Mouse (Mus musculus): ENCODE results near the gene Efcab5. TPM values are rescaled to one million over a fixed set of nuclear protein-coding genes. Genes with fewer than 3 reads are reported as not detected.

Gene Efcab5
- polyA plus RNA-seq, 1 experiment from 2014 or later: 0.18 TPM

DNA sequence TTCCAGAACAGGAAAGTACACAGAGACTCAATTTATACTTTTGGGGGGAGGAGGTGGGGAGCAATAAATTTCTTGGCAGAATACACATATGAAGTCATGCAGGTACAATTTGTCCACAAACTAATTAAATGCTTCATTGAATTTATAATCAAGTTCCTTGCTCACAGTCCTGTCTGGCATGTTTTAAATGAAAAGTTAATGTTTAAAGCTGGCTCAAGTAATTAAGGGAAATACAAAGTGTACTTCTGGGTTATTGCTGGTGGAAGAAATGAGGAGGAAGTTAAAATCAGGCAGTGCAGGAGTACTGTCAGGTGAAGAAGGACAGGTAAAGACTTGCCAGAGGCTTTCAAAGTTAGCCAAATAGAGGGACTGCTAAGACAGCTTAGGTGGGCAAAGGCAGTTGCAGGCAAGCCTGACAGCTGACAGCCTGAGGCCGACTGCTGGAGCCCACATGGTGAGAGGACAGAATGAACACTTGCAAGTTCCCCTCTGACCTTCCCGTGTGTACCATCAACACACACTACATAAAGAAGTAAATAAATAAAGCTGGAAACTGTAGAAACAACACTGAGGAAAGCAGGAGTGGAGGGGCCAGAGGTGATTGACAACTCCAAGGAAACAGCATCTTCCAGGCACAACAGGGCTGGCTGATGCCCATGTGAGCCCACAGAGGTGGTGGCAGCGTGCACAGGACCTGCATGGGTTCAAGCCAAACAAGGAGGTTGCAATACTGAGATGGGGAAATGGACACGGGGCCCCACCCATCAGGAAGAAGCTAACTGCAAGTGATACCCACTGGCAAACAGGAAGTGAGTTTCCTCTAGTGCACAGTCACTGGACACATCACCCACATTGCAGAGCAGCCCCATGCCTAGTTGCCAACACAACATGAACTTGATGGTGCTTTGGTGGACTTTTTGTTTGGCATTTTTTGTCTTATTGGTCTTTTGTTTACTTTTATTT is 7.7 kb upstream of the Efcab5 start:
- ATAC-seq (replicated peaks; ENCODE audit: low FRiP score): no peak
- 38% methylated on average over 4 of the region's 4 CpGs for WGBS
- no peaks in the 10 kb centered on the region for H3K27me3 ChIP-seq
- no peak overlapping the region for H3K9ac ChIP-seq
- H3K27ac ChIP-seq: peak overlapping the region; percentile 89
- H3K4me1 ChIP-seq: peaks cover 31% of the 10 kb centered on the region
- H3K4me2 ChIP-seq: 0 out of 2 replicates have a peak overlapping the region, but pooled peaks have one; percentile 23
- H3K4me3 ChIP-seq (replicated peaks): no peak overlapping the region
- H3K36me3 ChIP-seq: no peaks in the 10 kb centered on the region
- no peaks in the 10 kb centered on the region for H3K9me3 ChIP-seq (replicated peaks)

DNA sequence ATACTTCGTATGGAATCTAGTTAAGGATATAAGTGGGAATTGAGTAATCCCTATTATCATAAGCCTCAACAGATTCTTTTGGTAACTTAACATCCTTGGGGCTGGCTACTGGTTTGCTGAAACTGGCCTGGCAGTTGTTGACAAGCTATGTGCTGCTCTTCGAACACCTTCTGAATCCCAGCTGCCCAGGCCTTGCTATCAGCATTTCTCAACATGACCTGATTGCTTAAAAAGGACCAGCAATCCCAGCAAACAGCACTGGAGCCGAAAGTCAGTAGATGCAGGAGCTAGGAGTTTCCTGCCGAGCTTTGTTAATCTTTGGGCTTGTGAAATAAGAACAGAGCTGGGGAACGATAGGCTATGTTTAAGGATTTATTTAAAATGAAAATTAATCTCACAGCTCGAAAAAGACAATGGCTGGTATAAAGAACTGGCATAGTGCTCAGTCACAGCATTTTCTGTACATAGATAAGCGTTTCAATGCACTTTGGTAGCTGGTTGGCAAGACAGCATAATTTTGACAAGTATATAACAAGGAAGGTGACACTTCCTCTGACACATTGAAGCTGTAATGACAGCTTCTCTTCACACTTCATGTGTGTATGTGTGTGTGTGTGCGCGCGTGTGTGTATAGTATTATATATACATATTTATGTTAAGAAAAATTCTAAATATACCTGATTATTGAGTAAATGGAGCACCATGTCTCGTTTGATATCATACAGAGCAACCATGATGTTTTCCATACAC is 6.8 kb upstream of the Efcab5 start:
- H3K4me2 ChIP-seq: no peak overlapping the region
- 79% methylated on average over 11 of the region's 11 CpGs for WGBS
- H3K9ac ChIP-seq: no peak overlapping the region
- H3K4me3 ChIP-seq (replicated peaks): no peak overlapping the region
- peaks cover 31% of the 10 kb centered on the region for H3K4me1 ChIP-seq
- H3K36me3 ChIP-seq: no peaks in the 10 kb centered on the region
- no peaks in the 10 kb centered on the region for H3K27me3 ChIP-seq
- H3K9me3 ChIP-seq (replicated peaks): no peaks in the 10 kb centered on the region
- ATAC-seq (replicated peaks; ENCODE audit: low FRiP score): no peak
- peak overlapping the region; percentile 54 for H3K27ac ChIP-seq

DNA sequence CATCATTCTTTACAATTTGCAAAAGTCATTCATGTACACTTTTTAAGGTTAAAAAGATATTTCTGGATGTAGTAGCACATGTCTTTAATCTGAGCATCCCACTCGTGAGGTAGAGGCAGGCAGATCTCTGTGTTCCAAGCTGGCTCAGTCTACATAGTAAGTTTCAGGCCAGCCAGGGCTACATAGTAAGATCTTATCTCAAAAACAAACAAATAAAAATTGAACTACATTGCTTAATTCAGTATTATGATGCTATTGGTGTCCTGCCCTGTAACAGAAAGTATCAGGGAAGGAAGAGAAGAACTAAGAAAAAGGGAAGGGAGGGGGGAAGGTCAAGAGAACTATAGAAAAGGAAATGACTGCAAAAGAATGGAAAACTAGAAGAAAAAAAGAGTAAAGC is 6.0 kb upstream of the Efcab5 start:
- no peak overlapping the region for H3K4me2 ChIP-seq
- no peak overlapping the region for H3K4me3 ChIP-seq (replicated peaks)
- no peak for ATAC-seq (replicated peaks; ENCODE audit: low FRiP score)
- H3K9me3 ChIP-seq (replicated peaks): no peaks in the 10 kb centered on the region
- peak overlapping the region; percentile 54; the same call in 1 of the 2 replicates for H3K27ac ChIP-seq
- no peaks in the 10 kb centered on the region for H3K36me3 ChIP-seq
- H3K27me3 ChIP-seq: no peaks in the 10 kb centered on the region
- peaks cover 31% of the 10 kb centered on the region for H3K4me1 ChIP-seq
- H3K9ac ChIP-seq: no peak overlapping the region
- 62% methylated on average over 1 of the region's 1 CpGs for WGBS

DNA sequence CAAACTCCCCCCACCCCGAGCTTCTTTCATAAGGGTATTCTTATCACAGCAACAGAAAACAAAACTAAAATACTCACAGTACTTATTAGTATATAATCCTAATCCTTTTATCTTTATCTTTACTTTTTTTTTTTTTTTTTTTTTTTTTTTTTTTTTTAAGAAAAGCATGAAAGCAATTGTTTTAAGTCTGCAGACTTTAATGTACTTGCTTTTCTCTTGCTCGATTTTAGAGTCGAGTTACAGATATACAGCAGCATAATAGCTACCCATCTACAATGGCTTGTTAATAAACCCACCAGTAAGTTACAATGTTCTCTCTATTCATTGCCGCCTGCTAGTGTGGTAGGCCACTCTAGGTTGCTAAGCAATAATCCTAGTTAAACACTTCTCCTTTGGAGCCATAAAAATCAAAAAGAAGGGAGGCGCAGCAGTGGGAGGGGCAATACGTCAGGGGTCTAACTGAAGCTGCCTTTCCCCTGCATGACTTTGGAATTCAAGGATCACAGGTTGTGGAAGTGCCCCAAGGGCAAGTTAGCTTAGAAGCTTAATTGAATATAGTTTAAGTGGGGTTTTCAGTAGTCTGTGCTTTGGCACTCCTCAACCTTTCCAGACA is 5.3 kb upstream of the Efcab5 start:
- no peak overlapping the region for H3K4me2 ChIP-seq
- no peaks in the 10 kb centered on the region for H3K36me3 ChIP-seq
- peak overlapping the region; percentile 48 for H3K27ac ChIP-seq
- no peaks in the 10 kb centered on the region for H3K27me3 ChIP-seq
- no peak overlapping the region for H3K9ac ChIP-seq
- H3K4me1 ChIP-seq: peaks cover 31% of the 10 kb centered on the region
- ATAC-seq (replicated peaks; ENCODE audit: low FRiP score): peak; percentile 75; the same call in 1 of the 2 replicates
- H3K4me3 ChIP-seq (replicated peaks): no peak overlapping the region
- 36% methylated on average over 6 of the region's 6 CpGs for WGBS
- no peaks in the 10 kb centered on the region for H3K9me3 ChIP-seq (replicated peaks)

DNA sequence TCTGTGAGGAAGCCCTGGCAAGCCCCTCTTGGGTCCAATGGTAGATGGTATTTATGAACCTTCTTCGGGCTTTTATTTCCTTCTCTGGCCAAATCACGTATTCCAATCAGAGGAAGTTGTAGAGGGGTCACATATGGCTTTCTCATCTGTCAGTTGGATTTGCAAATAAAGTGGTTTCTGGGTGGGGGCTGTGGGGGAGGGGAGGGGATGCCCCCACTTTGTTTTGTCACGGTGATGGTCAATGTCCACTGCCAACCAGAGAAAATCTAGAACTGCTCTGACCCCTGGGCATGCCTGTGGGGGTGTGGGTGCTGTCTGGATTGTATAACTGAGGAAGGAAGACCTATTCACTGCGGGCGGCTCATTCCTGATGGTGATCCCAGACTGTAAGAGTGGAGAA is 4.6 kb upstream of the Efcab5 start:
- Histone ChIP-seq H3K4me3 (replicated peaks) (no peak overlapping the region), H3K4me2 (no peak overlapping the region), H3K9me3 (replicated peaks) (no peaks in the 10 kb centered on the region), H3K9ac (no peak overlapping the region), H3K27ac (peak overlapping the region; percentile 45; the same call in 1 of the 2 replicates), H3K36me3 (no peaks in the 10 kb centered on the region), H3K27me3 (no peaks in the 10 kb centered on the region), H3K4me1 (peaks cover 31% of the 10 kb centered on the region)
- no peak for ATAC-seq (replicated peaks; ENCODE audit: low FRiP score)
- 64% methylated on average over 5 of the region's 5 CpGs for WGBS

DNA sequence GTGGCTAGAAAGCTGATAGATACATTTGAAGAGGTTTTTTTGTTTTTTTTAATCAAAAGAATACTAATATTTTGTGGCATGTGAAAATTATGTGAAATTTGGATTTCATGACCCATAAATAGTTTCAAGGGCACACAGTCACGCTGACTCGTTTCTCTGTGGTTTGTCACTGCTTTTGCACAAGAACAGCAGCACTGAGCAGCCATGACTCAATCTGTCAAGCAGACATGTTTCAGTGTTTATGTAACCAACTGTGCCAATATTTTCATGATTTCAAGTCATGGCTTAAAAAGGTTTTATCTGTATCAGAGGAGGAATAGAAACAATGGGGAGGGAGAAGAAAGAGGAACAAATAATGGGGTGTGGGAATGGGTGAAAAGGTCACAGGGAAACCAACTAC is 3.8 kb downstream of the Efcab5 start:
- Histone ChIP-seq H3K4me3 (replicated peaks) (no peak overlapping the region), H3K36me3 (no peaks in the 10 kb centered on the region), H3K27ac (no peak overlapping the region), H3K9ac (no peak overlapping the region), H3K4me2 (no peak overlapping the region), H3K4me1 (no peaks in the 10 kb centered on the region), H3K27me3 (no peaks in the 10 kb centered on the region), H3K9me3 (replicated peaks) (no peaks in the 10 kb centered on the region)
- 51% methylated on average over 2 of the region's 2 CpGs for WGBS
- no peak for ATAC-seq (replicated peaks; ENCODE audit: low FRiP score)

DNA sequence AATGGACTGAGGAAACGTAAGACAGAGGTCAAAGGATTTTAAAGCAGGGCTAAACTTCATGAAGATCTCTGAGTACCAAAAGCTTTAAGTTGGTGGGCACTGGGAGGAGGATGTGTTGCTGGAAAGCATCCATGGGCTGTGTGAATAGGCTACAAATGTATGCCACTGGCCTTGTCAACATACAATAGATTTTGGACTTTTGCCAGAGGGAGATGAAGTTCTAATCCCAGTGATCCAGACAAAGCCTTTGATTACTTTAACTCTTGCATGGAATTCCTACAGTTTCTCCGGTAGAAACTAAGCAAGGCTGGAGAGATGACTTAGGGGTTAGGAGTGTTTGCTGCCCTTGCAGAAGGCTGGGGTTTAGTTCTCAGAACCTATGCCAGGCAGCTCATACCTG is 6.2 kb downstream of the Efcab5 start:
- no peaks in the 10 kb centered on the region for H3K9me3 ChIP-seq (replicated peaks)
- H3K27ac ChIP-seq: no peak overlapping the region
- no peaks in the 10 kb centered on the region for H3K27me3 ChIP-seq
- no peak for ATAC-seq (replicated peaks; ENCODE audit: low FRiP score)
- H3K4me1 ChIP-seq: no peaks in the 10 kb centered on the region
- WGBS: 52% methylated on average over 2 of the region's 2 CpGs
- no peaks in the 10 kb centered on the region for H3K36me3 ChIP-seq
- no peak overlapping the region for H3K4me2 ChIP-seq
- no peak overlapping the region for H3K4me3 ChIP-seq (replicated peaks)
- H3K9ac ChIP-seq: no peak overlapping the region

DNA sequence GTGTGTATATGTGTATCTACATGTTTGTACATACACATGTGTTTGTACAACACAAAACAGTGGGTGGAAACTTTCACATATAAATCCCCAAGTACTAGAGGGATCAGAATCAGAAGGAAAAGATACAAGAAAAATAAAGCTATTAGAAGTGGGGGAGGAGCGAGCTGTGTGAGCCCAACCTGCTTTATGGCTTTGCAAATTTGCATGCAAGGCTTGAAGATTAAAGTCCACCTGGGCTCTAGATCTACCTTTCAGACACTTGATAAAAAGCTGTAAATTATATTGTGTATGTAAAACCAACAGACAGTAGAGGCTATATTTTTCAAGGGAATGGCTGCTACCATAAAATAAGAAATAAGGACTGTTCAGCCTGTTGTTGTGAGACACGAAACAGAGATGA is 6.7 kb downstream of the Efcab5 start:
- no peaks in the 10 kb centered on the region for H3K4me1 ChIP-seq
- no peak overlapping the region for H3K4me2 ChIP-seq
- ATAC-seq (replicated peaks; ENCODE audit: low FRiP score): no peak
- no peak overlapping the region for H3K4me3 ChIP-seq (replicated peaks)
- H3K27ac ChIP-seq: no peak overlapping the region
- no peaks in the 10 kb centered on the region for H3K27me3 ChIP-seq
- no peak overlapping the region for H3K9ac ChIP-seq
- H3K36me3 ChIP-seq: no peaks in the 10 kb centered on the region
- 57% methylated on average over 2 of the region's 2 CpGs for WGBS
- H3K9me3 ChIP-seq (replicated peaks): no peaks in the 10 kb centered on the region

DNA sequence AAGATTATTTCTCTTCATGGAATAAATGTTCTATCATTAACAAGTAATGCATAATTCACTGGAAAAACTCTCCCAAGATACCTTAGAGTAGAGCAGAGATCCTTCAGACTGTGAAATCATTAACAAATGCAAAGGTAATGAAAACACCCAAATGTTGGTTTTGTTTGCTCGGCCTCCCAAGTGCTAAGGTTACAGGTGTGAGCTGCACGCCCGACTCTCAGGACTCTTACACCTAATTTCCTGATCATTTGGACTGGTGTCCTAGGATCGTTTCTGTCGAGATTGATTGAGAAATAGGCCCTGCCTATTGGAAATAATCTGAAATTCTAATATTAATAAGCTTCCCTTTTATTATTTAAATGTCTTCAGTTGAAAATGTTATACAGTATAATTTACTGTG is 7.2 kb downstream of the Efcab5 start:
- no peak overlapping the region for H3K9ac ChIP-seq
- no peak overlapping the region for H3K27ac ChIP-seq
- no peaks in the 10 kb centered on the region for H3K36me3 ChIP-seq
- no peaks in the 10 kb centered on the region for H3K4me1 ChIP-seq
- H3K4me2 ChIP-seq: no peak overlapping the region
- 53% methylated on average over 5 of the region's 5 CpGs for WGBS
- no peaks in the 10 kb centered on the region for H3K27me3 ChIP-seq
- no peaks in the 10 kb centered on the region for H3K9me3 ChIP-seq (replicated peaks)
- ATAC-seq (replicated peaks; ENCODE audit: low FRiP score): no peak
- H3K4me3 ChIP-seq (replicated peaks): no peak overlapping the region

DNA sequence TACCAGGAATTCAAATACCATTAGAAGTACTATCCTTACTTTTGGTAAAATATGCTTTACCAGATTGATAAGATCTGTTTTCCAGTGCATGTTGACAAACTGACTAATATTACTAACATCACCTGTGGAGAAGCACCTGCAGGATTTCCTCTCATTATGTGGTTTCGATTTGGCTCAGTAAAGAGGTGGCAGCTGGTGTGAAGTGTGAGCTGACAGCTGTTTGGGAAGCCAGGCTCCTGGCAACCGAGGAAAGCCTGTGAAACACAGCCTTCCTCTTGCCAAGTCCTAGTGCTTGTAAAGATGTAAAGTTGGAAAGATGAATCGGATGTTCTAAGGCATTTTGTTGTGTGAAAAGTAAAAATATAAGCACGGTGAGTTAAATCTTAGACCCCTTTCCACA is 7.9 kb downstream of the Efcab5 start:
- no peak overlapping the region for H3K27ac ChIP-seq
- 61% methylated on average over 4 of the region's 4 CpGs for WGBS
- ATAC-seq (replicated peaks; ENCODE audit: low FRiP score): no peak
- no peaks in the 10 kb centered on the region for H3K9me3 ChIP-seq (replicated peaks)
- H3K36me3 ChIP-seq: no peaks in the 10 kb centered on the region
- no peak overlapping the region for H3K4me2 ChIP-seq
- no peaks in the 10 kb centered on the region for H3K27me3 ChIP-seq
- no peak overlapping the region for H3K4me3 ChIP-seq (replicated peaks)
- H3K9ac ChIP-seq: no peak overlapping the region
- H3K4me1 ChIP-seq: no peaks in the 10 kb centered on the region

DNA sequence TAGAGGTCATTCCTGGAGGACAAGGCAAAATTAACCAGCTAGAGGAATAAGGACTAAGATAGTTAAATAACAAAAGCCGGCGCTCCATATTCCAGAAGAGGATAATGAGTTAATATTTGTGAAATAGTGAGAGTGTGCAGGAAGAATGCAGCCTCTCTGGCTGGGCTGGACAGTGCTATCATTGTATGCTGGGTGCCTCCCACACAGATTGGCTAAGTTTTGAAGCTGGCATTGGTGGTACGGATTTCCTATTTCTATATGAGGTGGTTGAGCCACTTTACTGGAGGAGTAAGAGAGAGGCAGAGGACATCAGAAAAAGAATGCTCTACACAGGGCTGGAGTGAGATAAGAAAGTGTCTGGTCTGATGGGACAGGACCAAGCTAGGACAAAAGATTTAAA is 9.0 kb downstream of the Efcab5 start:
- no peak for ATAC-seq (replicated peaks; ENCODE audit: low FRiP score)
- Histone ChIP-seq H3K4me2 (no peak overlapping the region), H3K27me3 (no peaks in the 10 kb centered on the region), H3K36me3 (no peaks in the 10 kb centered on the region), H3K9me3 (replicated peaks) (no peaks in the 10 kb centered on the region), H3K9ac (no peak overlapping the region), H3K27ac (no peak overlapping the region), H3K4me3 (replicated peaks) (no peak overlapping the region), H3K4me1 (no peaks in the 10 kb centered on the region)
- 83% methylated on average over 3 of the region's 3 CpGs for WGBS

DNA sequence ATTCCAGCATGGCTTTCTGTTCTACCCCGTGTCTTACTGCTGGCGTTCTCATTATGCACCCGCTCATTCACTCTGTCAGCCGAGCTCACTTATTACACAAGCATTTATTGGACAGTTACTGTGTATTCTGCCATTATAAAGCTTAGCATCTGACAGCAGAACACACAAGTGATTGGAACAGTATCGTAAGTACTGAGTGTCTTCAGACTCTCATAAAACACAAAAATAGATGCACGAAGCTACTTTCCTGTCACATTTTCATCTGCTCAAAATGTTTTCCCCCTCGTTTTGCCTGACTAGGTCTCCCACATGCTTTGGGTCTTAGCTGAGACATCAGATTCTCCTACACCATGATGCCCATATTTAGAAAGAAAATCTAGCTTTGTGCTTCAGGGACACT is 14.2 kb downstream of the Efcab5 start:
- Histone ChIP-seq H3K4me3 (replicated peaks) (no peak overlapping the region), H3K4me2 (no peak overlapping the region), H3K9me3 (replicated peaks) (no peaks in the 10 kb centered on the region), H3K27me3 (no peaks in the 10 kb centered on the region), H3K36me3 (no peaks in the 10 kb centered on the region), H3K9ac (no peak overlapping the region), H3K4me1 (no peaks in the 10 kb centered on the region), H3K27ac (no peak overlapping the region)
- ATAC-seq (replicated peaks; ENCODE audit: low FRiP score): no peak
- 76% methylated on average over 7 of the region's 7 CpGs for WGBS

Measured in kidney, embryonic 15.5 days (tissue).